Comparison of ENCODE assay signal across 8 mouse cellular contexts in the genomic region with DNA sequence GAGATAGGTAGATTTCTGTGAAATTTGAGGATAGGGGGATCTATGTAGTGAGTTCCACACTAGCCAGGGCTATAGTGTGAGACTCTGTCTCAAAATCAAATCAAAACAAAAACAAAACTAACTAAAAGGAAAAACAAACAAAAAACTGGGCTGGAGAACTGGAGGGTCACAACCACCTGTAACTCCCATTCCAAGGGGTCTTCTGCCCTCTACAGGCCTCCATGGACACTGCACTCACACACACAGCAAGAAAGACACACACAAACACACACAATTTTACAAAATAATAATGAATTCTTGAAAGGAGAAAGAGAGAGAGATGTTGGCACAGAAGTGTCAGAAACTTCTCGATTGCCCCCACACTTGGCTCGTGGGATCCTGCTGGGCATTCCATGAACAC. TPM values are rescaled to one million over a fixed set of nuclear protein-coding genes. Genes with fewer than 3 reads are reported as not detected.
DNase-seq lines count a peak whose midpoint lies in the region; ATAC-seq lines count a peak whose summit lies in the region.

No protein-coding gene starts in this region.

- ATAC-seq in granulocyte monocyte progenitor cell, adult 5-6 weeks (replicated peaks; ENCODE audit: poor library complexity, severe bottlenecking) = peak; percentile 65
- no peak for ATAC-seq in inflammation-experienced regulatory T-cells, adult 6 months

- peak; percentile 41 for DNase-seq in gastrocnemius, adult 18-20 months (ENCODE audit: low spot score)
- no peak for DNase-seq in gastrocnemius, postnatal 10 days
- DNase-seq in testis, postnatal 10 days (ENCODE audit: low spot score) = peak; percentile 66
- no peak for DNase-seq in testis, postnatal 14 days (ENCODE audit: low spot score)
- DNase-seq in thymus, postnatal 4 days = peak; percentile 79
- no peak for DNase-seq in layer of hippocampus, adult 18-20 months (ENCODE audit: low spot score in 2 of 2)

RNA-seq across cellular contexts. Expression of a gene that starts 47.0 kb away (rescaled TPM):
- total RNA-seq in gastrocnemius, adult 18-20 months (2021) = under 1 TPM in 1 of 2 experiments, not detected in 1; 0.07 TPM
- under 1 TPM; 0.47 to 0.49 TPM for total RNA-seq in gastrocnemius, postnatal 10 days (2021)
- total RNA-seq in granulocyte monocyte progenitor cell, adult 5-6 weeks (2014; fragmentation: Nextera tagmentation) = not detected in 2 replicates
- not detected in 2 replicates for total RNA-seq in granulocyte monocyte progenitor cell, adult 5-6 weeks (2017)
- total RNA-seq in layer of hippocampus, adult 18-20 months (2021) = 10 to 100 TPM; 40.1 to 40.8 TPM
- polyA plus RNA-seq in inflammation-experienced regulatory T-cells, adult 6 months (2017; shearing (Covaris generic)) = 1 to 10 TPM; 2.4 to 3.6 (median 3.1) TPM

RNA-seq across cellular contexts. Expression of a gene that starts 54.2 kb away (rescaled TPM):
- total RNA-seq in gastrocnemius, adult 18-20 months (2021) = not detected
- under 1 TPM in 1 of 2 experiments, not detected in 1; 0.49 TPM for total RNA-seq in gastrocnemius, postnatal 10 days (2021)
- 2.2 TPM in 1 of 2 replicates, not detected in the other for total RNA-seq in granulocyte monocyte progenitor cell, adult 5-6 weeks (2014; fragmentation: Nextera tagmentation)
- 2.7 and 6.3 TPM in 2 replicates for total RNA-seq in granulocyte monocyte progenitor cell, adult 5-6 weeks (2017)
- not detected for total RNA-seq in layer of hippocampus, adult 18-20 months (2021)
- 1 to 10 TPM in 1 of 3 experiments, under 1 TPM in 1, not detected in 1; 0.17 to 1.8 TPM for polyA plus RNA-seq in inflammation-experienced regulatory T-cells, adult 6 months (2017; shearing (Covaris generic))

Comparison
In these comparisons a context has a peak if more than half of its experiments do, and no peak if none do; other contexts are left out.
1. DNase-seq: peak in gastrocnemius, adult 18-20 months (single experiment), testis, postnatal 10 days (single experiment) and thymus, postnatal 4 days (single experiment); none in gastrocnemius, postnatal 10 days (single experiment), testis, postnatal 14 days (single experiment) and layer of hippocampus, adult 18-20 months (0 of 2).
2. RNA of a gene that starts 47.0 kb away (total RNA-seq): 40.1 to 40.8 TPM in layer of hippocampus, adult 18-20 months; 0.47 to 0.49 TPM in gastrocnemius, postnatal 10 days, 0.07 TPM in gastrocnemius, adult 18-20 months and not detected in granulocyte monocyte progenitor cell, adult 5-6 weeks; every median in the first group is over 10 times any median in the second.